Mouse (Mus musculus): ENCODE results near the gene Nr2c2ap.

Nr2c2ap gene

GRCm38 (mm10) chr8:70131166-70131883 is at the start of gene Nr2c2ap:
Nr2c2ap (plus strand) TSS chr8:70131333.
- DNase-seq (ENCODE audit: low read depth, low spot score) = peak; percentile 91

DNA sequence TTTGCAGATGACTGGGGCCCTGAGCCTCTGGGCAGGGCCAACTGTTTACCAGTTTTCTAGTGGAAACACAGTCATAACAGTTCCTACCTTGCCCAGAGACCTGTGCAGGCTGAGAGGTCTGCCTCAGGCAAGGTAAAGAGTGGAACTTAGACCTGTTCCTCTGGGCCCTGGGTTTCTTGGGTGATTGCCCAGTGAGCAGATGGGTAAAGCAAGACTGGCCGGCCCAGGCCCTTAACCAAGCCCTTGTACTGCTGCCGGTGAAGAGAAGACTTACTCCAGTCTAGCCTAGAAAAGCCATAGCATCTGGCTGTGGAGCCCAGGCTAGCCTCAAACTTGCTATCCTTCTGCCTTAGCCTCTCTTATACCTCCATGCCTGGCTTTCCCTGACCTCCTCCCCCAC is 49.2 kb upstream of the Nr2c2ap start:
- no peak for DNase-seq (ENCODE audit: low read depth, low spot score)

GRCm38 (mm10) chr8:70083285-70083684 is 47.8 kb upstream of the Nr2c2ap start, which contains the start of gene Hapln4:
Hapln4 (plus strand) TSS chr8:70083457.
- peak; percentile 96 for DNase-seq (ENCODE audit: low read depth, low spot score)

DNA sequence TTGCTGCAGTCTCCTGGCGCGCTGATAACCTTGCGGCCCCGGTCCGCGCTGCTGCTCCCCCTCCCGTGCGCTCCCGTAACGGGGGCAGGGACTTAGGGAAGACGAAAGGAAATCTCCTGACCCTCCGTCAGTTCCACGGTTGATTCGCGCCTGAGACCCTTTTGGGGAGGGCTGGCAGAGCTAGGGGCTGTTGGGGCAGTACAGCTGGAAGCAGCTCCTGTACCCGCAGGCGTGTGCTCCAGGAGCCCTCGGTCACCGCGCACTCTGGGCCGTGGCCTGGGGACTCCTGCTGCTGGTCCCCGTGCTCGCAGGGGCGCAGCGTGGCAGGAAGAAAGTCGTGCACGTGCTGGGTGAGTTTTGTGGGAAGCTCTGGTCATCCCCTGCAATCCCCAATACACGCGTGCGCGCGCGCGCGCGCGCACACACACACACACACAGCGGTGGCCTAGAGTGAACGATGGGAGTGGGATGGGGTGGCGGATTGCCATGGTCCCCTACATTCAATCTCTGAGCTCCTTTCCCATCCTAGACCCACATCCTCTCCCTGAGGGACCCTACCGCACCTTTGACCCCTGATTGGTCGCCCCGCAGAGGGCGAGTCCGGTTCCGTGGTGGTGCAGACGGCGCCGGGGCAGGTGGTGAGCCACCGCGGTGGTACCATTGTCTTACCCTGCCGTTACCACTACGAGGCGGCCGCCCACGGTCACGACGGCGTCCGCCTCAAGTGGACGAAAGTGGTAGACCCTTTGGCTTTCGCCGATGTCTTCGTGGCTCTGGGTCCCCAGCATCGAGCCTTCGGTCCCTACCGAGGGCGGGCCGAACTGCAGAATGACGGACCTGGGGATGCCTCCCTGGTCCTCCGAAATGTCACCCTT is 46.7 kb upstream of the Nr2c2ap start:
- DNase-seq (ENCODE audit: low read depth, low spot score) = peak; percentile 39

DNA sequence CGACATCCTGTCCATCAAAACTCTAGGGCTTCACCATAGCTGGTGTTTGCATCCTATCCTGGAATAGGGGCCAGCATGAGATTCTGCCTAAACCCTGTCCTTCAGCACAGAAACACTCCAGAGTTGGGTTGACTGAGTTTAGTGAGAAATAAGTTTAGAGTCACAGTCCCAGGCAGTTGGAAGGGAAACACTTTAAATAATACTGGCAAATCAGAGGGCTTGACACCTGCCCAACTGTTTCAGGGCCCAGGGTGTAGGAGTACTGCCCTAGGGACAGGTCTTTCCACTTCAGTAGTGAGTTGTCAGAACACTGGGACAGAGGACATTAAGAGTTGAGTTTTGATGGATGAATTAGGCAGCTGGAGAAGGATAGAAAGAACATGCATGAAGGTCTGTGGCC is 45.0 kb upstream of the Nr2c2ap start:
- no peak for DNase-seq (ENCODE audit: low read depth, low spot score)

- no peak for DNase-seq (ENCODE audit: low read depth, low spot score)
These were observed 43.9 kb upstream of the Nr2c2ap start for GRCm38 (mm10) chr8:70087237-70087636.

DNA sequence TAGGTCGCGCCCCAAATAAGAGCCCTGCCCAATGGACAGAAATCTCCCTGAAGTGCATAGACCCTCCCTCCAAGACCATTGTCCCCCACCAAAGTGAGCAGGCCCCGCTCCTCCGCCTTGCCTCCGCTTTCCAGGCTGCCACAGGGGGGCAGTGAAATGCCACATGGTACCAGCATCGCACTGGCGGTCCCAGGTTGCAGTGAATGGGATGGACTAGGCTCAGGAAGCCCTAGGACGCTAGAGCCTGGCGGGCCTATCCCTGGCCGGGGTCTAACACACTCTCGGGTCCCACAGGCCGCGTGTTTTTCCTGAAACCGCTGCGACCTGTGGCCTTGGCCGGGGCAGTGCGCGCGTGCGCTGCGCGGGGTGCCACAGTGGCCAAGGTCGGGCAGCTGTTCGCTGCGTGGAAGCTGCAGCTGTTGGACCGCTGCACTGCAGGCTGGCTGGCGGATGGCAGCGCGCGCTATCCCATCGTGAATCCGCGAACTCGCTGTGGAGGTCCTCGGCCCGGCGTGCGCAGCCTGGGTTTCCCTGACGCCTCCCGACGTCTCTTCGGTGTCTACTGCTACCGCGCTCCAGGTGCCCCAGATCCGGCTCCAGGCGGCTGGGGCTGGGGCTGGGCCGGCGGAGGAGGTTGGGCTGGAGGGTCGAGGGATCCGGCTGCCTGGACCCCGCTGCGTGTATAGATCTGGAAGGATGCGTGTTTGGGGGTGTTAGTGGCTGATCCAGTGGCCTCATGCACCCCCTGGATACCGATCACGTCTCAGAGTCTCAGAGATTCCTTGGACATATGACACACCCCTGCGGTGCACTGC is 43.1 kb upstream of the Nr2c2ap start:
- peak; percentile 78 for DNase-seq (ENCODE audit: low read depth, low spot score)

DNA sequence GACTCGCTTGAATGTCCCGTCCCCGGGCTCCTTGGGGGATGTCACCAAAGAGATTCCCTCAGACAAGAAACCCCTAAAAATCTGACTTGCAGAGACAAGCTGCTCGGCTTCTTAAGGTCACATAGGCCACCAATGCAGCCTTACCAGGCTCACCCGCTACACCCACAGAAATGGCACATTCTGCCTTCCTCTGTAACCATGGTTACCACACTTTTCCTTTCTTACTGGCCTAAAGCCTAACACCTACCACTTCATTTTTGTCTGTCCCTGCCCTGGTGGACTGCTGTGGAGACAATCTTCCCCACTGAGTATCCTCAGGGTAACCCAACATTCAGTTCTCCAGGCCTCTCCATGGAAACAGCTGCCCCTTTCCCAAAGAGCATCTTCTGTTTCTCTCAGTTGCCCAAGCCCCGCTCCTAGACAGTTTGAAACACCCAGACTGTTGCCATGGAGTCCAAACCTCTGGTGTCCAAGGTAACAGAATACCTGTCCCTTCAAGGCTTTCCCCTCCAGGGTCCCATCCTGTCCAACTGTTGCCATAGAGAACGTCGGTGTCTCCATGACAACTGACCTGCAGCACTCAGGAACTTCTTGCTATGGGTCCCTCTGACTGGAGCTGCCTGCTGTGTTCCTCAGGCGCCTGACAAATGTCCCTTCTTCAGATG is 41.7 kb upstream of the Nr2c2ap start:
- peak; percentile 72 for DNase-seq (ENCODE audit: low read depth, low spot score)

GRCm38 (mm10) chr8:70092786-70093185 is 38.3 kb upstream of the Nr2c2ap start:
- peak; percentile 71 for DNase-seq (ENCODE audit: low read depth, low spot score)

DNA sequence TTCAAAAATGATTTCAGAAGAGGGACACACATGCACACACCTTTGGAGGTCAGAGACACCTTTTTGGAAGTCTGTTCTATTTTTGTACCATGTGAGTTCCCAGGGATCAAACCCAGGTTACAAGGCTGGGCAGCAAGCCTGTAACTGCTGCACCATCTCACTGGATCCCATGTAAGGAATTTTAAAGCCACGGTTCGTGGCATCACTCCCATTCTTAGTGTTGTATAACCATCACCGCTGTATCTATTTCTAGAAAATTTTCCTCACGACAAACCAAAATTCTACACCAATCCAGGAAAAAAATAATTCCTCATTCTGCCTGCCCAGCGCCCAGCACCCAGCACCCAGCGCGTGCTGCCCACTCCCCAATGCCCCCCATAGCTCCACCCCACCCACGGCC is 31.9 kb upstream of the Nr2c2ap start:
- peak; percentile 76 for DNase-seq (ENCODE audit: low read depth, low spot score)

GRCm38 (mm10) chr8:70100241-70100640 is 30.9 kb upstream of the Nr2c2ap start:
- DNase-seq (ENCODE audit: low read depth, low spot score) = peak; percentile 83

GRCm38 (mm10) chr8:70104506-70104905 is 26.6 kb upstream of the Nr2c2ap start:
- DNase-seq (ENCODE audit: low read depth, low spot score) = peak; percentile 79

DNA sequence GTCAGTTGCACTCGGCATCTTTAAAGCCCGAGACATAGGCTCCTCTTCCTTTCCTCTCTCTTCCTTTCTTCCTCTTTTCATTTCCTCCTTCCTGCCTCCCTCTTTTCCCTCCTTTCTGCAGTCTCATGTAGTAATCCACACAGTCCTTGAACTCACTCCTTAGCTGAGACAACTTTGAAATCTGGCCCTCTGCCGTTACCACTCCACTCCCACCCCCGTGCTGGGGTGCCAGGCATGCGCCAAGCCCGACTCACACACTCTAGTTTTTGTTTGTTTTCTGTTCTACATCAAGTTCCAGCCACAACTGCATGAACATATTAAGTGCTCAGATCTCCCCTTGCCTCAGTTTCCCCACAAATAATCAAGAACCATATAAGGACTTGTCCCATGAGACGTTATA is 26.2 kb upstream of the Nr2c2ap start:
- peak; percentile 53 for DNase-seq (ENCODE audit: low read depth, low spot score)

DNA sequence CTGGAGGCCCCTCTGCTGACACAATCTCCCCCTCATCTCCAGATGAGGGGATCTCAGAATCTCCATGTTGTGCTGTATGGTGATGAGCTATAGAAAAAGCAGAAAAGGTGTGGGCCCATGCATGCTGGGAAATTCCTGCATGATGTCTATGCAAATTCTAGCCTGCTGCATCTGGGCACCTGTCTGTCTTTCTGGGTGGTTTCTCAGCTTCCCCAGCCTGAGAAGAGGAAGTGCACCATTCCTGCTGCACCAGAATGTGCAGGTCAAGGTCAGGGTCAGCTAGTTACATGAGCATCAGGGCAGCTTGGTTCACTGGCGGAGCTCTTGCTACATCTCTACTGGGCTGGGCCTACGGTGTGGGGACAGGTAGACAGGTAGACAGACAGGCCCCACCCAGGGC is 20.7 kb upstream of the Nr2c2ap start:
- DNase-seq (ENCODE audit: low read depth, low spot score) = no peak

- DNase-seq (ENCODE audit: low read depth, low spot score) = no peak
These were observed 19.8 kb upstream of the Nr2c2ap start for GRCm38 (mm10) chr8:70111192-70111795.

GRCm38 (mm10) chr8:70112401-70113016 is 18.6 kb upstream of the Nr2c2ap start:
- no peak for DNase-seq (ENCODE audit: low read depth, low spot score)

GRCm38 (mm10) chr8:70114488-70114887 is 16.6 kb upstream of the Nr2c2ap start:
- no peak for DNase-seq (ENCODE audit: low read depth, low spot score)

- no peak for DNase-seq (ENCODE audit: low read depth, low spot score)
These were observed 16.2 kb upstream of the Nr2c2ap start for GRCm38 (mm10) chr8:70114892-70115291.

GRCm38 (mm10) chr8:70117611-70118010 is 13.5 kb upstream of the Nr2c2ap start:
- no peak for DNase-seq (ENCODE audit: low read depth, low spot score)
